Mouse (Mus musculus) olfactory bulb, adult 2 months (tissue): ENCODE results near the gene Vars. TPM values are rescaled to one million over a fixed set of nuclear protein-coding genes. Genes with fewer than 3 reads are reported as not detected.
"Not testable (repeated sequence)": the region's sequence is repeated elsewhere in the genome, so short reads cannot be mapped to it uniquely, and the experiment has no call there.

Source experiments
- H3K27ac ChIP-seq: fragments of 200-500 bp; 2 replicates; pipeline ENCODE4 v1.5.1; 2012; ENCODE audit warnings: low read depth, low read length; ENCODE audit not compliant: insufficient read depth
- H3K4me1 ChIP-seq: fragments of 200-500 bp; 2 replicates; pipeline ENCODE4 v1.6.1; 2012; ENCODE audit warnings: low read length; ENCODE audit not compliant: control insufficient read depth, insufficient read depth
- H3K4me3 ChIP-seq: fragments of 200-500 bp; 2 replicates; pipeline ENCODE4 v1.5.1; 2012; ENCODE audit warnings: mild to moderate bottlenecking, low read depth, low read length, moderate library complexity; ENCODE audit not compliant: insufficient read depth
- CTCF ChIP-seq: fragments of 200-500 bp; IDR thresholded peaks from 2 replicates; pipeline ENCODE4 v1.5.1; 2012; ENCODE audit warnings: low read depth, mild to moderate bottlenecking, low read length, moderate library complexity; ENCODE audit not compliant: insufficient read depth
- POLR2A ChIP-seq: fragments of 200-500 bp; IDR thresholded peaks from 2 replicates; pipeline ENCODE4 v1.6.1; 2012; ENCODE audit warnings: mild to moderate bottlenecking, low read depth, low read length, moderate library complexity; ENCODE audit not compliant: insufficient read depth
- WGBS: fragments of 180-500 bp; shearing (Covaris S2); methylation state at CpG from one replicate; pipeline ENCODE4 v1.1.7; 2018; 5-methylcytosine and 5-hydroxymethylcytosine counted together
- polyA plus RNA-seq: library from polyadenylated mRNA; stranded (reverse); fragments of >200 nt; gene quantifications from 2 replicates; pipeline ENCODE4 v1.2.4, GENCODE M21; 2012; ENCODE audit warnings: low replicate concordance; ENCODE audit not compliant: missing spikeins, insufficient read depth, insufficient read length

Vars gene
- polyA plus RNA-seq, 1 experiment: not detected

DNA sequence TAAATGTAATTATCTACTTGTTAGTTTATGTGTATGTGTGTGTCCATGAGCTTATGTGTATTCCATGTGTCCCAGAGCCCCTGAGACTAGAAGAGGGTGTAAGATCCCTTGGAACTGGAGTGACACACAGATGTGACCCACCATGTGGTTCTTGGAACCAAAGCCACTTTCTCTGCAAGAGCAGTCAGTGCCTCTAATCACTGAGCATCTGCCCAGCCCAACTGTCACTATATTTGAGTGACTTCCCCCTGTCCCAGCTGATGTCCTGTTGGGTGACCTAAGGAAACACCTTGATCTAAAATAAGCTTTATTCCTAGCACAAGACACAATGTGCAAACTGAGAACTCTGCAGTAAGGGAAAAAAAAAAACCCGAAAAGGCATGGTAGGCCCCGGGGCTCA lies 27.5 kb downstream of the Vars start:
- no peak for TF ChIP-seq CTCF
- TF ChIP-seq POLR2A: no peak
- H3K4me1 ChIP-seq: peaks cover 16% of the 10 kb centered on the region
- no peak overlapping the region for H3K27ac ChIP-seq
- WGBS: 82% methylated on average over 2 of the region's 2 CpGs
- no peak overlapping the region for H3K4me3 ChIP-seq

DNA sequence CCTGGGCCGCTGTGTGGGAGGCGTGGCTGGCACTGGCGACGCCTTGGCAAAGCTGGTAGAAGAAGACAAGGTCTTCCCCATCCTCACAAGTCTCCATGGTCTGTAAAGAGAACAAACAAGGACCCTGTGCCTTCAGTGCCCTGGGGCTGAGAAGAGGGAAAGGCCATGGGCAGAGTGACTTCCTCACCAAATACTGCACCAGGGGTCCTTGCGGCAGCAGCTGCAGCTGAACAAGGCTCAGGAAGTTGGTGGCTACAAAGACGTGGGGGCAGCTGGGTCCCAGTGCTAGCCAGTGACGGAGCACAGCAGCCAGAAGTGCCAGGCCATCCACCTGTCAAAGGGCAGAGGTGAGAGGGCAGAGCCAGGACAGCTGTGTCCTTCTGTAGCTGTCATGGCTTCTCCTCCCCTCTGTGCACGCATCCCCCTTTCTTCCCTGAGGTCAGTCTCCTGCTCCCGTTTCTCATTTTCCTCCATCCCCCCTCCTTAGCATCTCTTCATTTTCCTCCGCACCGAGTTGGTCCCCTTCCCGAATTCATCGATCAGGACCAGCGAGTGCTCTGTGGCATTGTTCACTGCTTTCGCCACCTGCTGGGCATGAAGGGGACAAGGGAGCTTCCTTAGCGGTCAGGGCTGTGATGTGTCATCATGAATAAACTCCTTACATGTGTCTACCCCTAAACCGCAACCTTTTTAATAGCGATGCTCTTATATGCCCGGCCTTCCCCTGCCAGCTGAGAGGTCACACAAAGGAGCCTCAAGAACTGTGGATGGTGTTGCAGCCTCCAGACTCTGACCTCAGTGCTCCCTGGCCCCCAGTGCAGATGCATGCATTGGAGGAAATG lies 29.1 kb downstream of the Vars start:
- TF ChIP-seq POLR2A (no peak), CTCF (no peak)
- no peak overlapping the region for H3K27ac ChIP-seq
- WGBS: 41% methylated on average over 19 of the region's 19 CpGs
- H3K4me1 ChIP-seq: peaks cover 16% of the 10 kb centered on the region
- no peak overlapping the region for H3K4me3 ChIP-seq

DNA sequence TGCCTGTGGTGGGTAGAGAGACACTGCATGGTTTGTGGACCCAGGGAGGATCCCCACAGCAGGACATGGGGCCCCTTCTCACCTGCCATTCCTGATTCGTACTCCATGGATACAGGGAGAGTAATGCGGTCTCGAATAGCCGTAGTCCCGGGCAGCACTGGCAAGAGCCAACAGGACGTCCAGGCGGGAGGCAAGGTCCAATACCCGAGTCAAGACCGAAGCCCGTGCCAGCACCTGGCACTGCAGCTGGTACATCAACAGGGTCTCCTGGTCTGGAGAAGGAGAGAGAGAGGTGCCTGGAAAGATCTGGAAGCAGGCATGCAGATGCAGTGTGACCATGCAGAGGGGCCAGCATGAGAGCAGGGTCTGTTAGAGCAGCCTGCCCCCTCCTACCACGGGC lies 30.5 kb downstream of the Vars start:
- WGBS: 87% methylated on average over 11 of the region's 11 CpGs
- H3K4me1 ChIP-seq: peaks cover 10% of the 10 kb centered on the region
- H3K27ac ChIP-seq: no peak overlapping the region
- no peak for TF ChIP-seq CTCF
- H3K4me3 ChIP-seq: no peak overlapping the region

DNA sequence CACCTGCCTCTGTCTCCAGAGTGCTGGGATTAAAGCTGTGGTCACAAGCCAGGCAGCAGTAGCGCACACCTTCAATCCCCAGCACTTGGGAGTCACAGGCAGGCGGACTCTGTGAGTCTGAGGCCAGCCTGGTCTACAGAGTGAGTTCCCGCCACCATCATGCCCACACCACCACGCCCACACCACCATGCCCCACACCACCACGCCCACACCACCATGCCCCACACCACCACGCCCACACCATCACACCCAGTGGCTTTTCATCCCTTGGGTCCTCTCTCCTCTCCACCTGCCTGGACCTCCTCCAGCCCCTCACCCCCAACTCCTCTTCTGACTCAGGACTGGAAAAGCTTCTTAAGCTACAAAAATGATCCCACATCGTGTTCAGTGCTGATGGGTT lies 31.1 kb downstream of the Vars start:
- peaks cover 10% of the 10 kb centered on the region for H3K4me1 ChIP-seq
- TF ChIP-seq CTCF: no peak
- no peak for TF ChIP-seq POLR2A
- WGBS: 87% methylated on average over 7 of the region's 7 CpGs
- H3K27ac ChIP-seq: no peak overlapping the region
- H3K4me3 ChIP-seq: no peak overlapping the region

DNA sequence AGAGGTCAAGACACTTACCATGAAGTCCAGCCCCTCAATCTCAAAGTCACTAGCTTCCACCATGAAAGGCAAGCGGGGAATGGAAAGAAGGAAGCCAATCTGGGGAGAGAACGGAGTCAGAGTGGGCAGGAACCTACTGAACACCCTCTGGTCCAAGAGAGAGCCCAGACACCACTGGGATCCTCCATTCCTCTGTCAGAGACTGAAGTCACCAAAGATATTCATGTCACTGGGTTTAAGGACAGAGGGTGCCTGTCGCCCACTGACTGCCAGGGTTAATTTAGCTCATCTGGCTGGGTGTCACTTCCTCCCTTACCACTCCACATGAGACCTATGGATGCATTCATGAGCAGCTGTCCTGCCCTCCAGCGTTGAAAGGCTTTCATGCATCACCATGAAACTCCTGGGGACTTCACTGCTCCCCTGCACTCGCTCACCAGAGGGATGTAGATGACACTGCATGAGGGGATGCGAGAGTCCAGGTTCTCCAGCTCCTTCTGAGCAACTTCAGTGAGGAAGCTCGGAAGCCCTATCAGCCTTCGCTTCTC lies 31.6 kb downstream of the Vars start:
- 84% methylated on average over 8 of the region's 8 CpGs for WGBS
- H3K27ac ChIP-seq: no peak overlapping the region
- TF ChIP-seq POLR2A (no peak), CTCF (no peak)
- H3K4me3 ChIP-seq: no peak overlapping the region
- peaks cover 10% of the 10 kb centered on the region for H3K4me1 ChIP-seq

DNA sequence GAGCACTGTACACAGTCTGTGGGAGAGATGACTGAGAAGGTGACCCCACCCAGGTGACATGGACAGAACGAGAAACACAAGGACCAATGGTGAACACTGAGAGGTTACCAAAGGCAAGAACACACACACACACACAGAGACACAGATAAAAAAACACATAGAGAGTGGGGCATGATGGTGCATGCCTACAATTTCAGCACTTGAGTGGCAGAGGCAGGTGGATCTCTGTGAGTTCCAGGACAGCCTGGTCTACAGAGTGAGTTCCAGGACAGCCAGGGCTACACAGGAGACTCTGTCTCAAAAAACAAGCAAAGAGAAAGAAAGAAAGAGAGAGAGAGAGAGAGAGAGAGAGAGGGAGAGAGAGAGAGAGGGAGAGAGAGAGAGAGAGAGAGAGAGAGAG lies 32.9 kb downstream of the Vars start:
- 75% methylated on average over 1 of the region's 1 CpGs for WGBS
- not testable (repeated sequence) for H3K4me3 ChIP-seq, H3K27ac ChIP-seq, H3K4me1 ChIP-seq

DNA sequence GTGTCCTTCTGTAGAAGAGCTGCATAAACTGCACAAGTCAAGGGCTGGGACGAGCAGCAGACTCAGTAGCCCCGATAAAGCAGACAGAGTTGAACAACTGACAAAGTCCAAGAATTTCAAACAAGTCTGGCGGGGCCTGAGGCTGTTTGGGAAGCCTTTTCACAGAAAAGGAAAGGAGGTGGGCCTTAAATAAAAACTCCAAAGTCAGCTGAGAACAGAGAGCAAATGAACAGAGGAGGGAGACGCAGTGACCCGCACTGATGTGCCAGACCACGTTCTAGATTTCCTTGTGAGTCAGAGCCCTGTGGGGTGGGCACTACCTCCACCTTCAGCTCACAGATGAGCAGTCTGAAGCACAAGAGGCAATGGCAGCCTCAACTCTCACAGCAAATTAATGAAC lies 34.1 kb downstream of the Vars start:
- no peak overlapping the region for H3K27ac ChIP-seq
- TF ChIP-seq CTCF: no peak
- no peak for TF ChIP-seq POLR2A

DNA sequence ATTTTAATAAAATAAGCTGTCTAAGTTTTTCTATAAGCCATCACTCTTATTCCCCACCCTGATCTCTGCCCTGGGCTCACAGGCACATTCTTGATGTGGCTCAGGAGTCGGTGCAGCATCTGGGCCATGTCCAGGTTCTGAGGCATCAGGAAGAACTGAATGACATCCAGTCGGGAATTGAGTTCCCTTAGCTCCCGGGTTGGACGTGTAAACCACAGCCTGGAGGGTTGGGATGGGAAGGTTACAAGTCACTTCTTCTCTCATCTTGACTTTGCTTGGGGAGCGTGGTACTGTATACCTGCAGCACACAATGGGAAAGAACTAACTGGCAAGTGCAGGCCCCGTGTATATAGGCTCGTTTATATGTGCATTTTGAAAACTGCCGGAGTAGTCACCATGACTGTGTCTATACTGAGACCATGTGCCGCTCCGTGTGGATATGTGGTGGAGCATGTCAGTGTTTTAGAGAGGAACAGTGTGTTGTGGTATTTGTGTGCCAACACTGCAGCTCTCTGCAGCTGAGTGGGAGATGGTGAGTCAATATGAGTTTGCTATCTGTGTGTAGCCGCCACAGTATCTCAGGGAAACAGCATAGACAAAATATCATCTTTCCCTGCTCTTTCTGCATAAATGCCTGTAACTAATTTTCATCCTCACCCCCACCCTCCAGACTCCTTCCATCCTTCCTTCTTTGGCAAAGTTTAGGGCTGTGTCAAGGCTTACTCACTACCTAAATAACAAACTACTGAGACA lies 38.5 kb downstream of the Vars start:
- 78% methylated on average over 11 of the region's 11 CpGs for whole genome bisulfite sequencing
- no peak overlapping the region for H3K27ac ChIP-seq
- no peaks in the 10 kb centered on the region for H3K4me1 ChIP-seq
- TF ChIP-seq CTCF (no peak), POLR2A (no peak)
- H3K4me3 ChIP-seq: no peak overlapping the region

More for the DNA sequence above, 34.1 kb downstream of the Vars start:
- H3K4me1 ChIP-seq: peaks cover 5% of the 10 kb centered on the region
- WGBS: 58% methylated on average over 6 of the region's 6 CpGs
- no peak overlapping the region for H3K4me3 ChIP-seq

DNA sequence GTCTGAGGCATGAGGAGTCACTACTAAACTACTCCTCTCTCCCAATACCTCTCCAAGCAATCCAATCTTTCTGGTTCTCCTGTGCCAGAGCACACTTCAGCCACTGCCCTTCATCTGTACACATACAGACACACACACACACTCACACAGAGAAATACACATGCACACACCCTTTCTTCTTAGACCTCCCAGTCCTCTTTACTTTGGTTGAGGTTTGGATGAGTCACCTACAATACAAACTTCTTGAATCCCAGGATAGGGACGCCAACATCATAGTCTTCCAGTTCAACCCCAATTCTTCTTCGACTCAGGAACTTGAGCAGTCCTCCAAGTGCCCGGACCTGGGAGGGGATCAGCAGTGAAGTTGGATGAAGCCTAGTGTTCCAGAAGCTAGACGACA lies 43.0 kb downstream of the Vars start:
- 84% methylated on average over 4 of the region's 4 CpGs for WGBS
- TF ChIP-seq POLR2A (no peak), CTCF (no peak)

More for the DNA sequence above, 43.0 kb downstream of the Vars start:
- H3K27ac ChIP-seq: no peak overlapping the region
- peaks cover 10% of the 10 kb centered on the region for H3K4me1 ChIP-seq
- H3K4me3 ChIP-seq: no peak overlapping the region
